Mouse (Mus musculus) 3T3-L1 (cell line): ENCODE results near the gene Nkapd1.

Experiments
- DNase-seq: peaks from one replicate; pipeline ENCODE4 v3.0.0-alpha.2; 2015; ENCODE audit warnings: low read depth, low spot score

Gene Nkapd1

GRCm38 (mm10) chr9:50602055-50602845, 15.0 kb downstream of the Nkapd1 start:
- DNase-seq = no peak

GRCm38 (mm10) chr9:50601536-50601935, 15.7 kb downstream of the Nkapd1 start:
- DNase-seq = no peak

GRCm38 (mm10) chr9:50596973-50597372, 20.3 kb downstream of the Nkapd1 start:
- no peak for DNase-seq

GRCm38 (mm10) chr9:50594794-50595417, 22.4 kb downstream of the Nkapd1 start:
- DNase-seq = no peak

- peak; percentile 60 for DNase-seq
Observed at GRCm38 (mm10) chr9:50593544-50593943, 23.7 kb downstream of the Nkapd1 start.

GRCm38 (mm10) chr9:50592955-50593354, 24.3 kb downstream of the Nkapd1 start:
- no peak for DNase-seq

- peak; percentile 77 for DNase-seq
Observed at GRCm38 (mm10) chr9:50590856-50591518, 26.3 kb downstream of the Nkapd1 start.

GRCm38 (mm10) chr9:50586955-50587354, 30.3 kb downstream of the Nkapd1 start:
- DNase-seq = no peak

GRCm38 (mm10) chr9:50585145-50585818, 32.0 kb downstream of the Nkapd1 start:
- DNase-seq = no peak

- DNase-seq = no peak
Observed at GRCm38 (mm10) chr9:50580370-50580769, 36.9 kb downstream of the Nkapd1 start.

GRCm38 (mm10) chr9:50569599-50570525, 47.4 kb downstream of the Nkapd1 start:
- DNase-seq = peak; percentile 85

- DNase-seq = peak; percentile 50
Observed at GRCm38 (mm10) chr9:50567881-50568280, 49.4 kb downstream of the Nkapd1 start.

- DNase-seq = no peak
Observed at GRCm38 (mm10) chr9:50567372-50567771, 49.9 kb downstream of the Nkapd1 start.

GRCm38 (mm10) chr9:50565940-50566339, 51.3 kb downstream of the Nkapd1 start:
- no peak for DNase-seq

GRCm38 (mm10) chr9:50565173-50565572, 52.1 kb downstream of the Nkapd1 start:
- DNase-seq = peak; percentile 84

GRCm38 (mm10) chr9:50561918-50562360, 55.3 kb downstream of the Nkapd1 start:
- no peak for DNase-seq

- no peak for DNase-seq
Observed at GRCm38 (mm10) chr9:50561145-50561917, 55.9 kb downstream of the Nkapd1 start, which contains the start of gene Tex12. Gene Tex12 (minus strand): TSS chr9:50561325.
